19 mouse cellular contexts compared by ENCODE assay signal in the genomic region with DNA sequence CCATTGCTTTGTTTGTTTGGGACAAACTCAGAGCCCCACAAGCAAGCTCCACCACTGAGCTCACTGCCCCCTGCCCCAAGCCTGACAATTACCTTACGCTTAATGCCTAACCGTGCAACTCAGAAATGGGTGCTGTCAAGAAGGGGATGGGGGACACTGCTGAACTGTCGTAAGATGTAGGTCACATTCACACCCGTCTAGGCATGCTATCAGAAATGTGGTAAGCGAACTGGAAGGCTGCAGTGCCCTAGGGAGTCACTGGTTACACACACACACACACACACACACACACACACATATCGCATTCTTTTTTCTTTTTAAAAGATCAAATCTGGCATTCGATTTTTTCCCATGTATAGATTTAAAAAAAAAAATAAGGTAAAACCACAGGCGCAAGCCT. TPM values are rescaled to one million over a fixed set of nuclear protein-coding genes. Genes with fewer than 3 reads are reported as not detected.
DNase-seq lines count a peak whose midpoint lies in the region; ATAC-seq lines count a peak whose summit lies in the region.
"Had no signal": no experiment of that assay in that cellular context is flagged by ENCODE, and none has a peak within 500 bp of the region (broad histone marks: within the 10 kb centered on the region; RNA-seq: fewer than 3 reads in every experiment).

No protein-coding gene starts in this region.

- WGBS in hindbrain, embryonic 14.5 days = 78% methylated on average over 8 of the region's 8 CpGs
- 81% methylated on average over 8 of the region's 8 CpGs for WGBS in hindbrain, embryonic 11.5 days
- 69% methylated on average over 8 of the region's 8 CpGs for WGBS in liver, embryonic 11.5 days
- 70% methylated on average over 8 of the region's 8 CpGs for WGBS in embryonic facial prominence, embryonic 11.5 days
- WGBS in limb, embryonic 12.5 days = 75% methylated on average over 8 of the region's 8 CpGs

- ATAC-seq in hindbrain, embryonic 14.5 days (ENCODE audit: low FRiP score) = no peak
- ATAC-seq in hindbrain, embryonic 11.5 days (ENCODE audit: low FRiP score) = no peak
- ATAC-seq in liver, embryonic 11.5 days (replicated peaks; ENCODE audit: low FRiP score) = no peak
- no peak for ATAC-seq in embryonic facial prominence, embryonic 11.5 days (replicated peaks; ENCODE audit: insufficient number of reproducible peaks, low FRiP score, low TSS enrichment, low read depth)
- ATAC-seq in limb, embryonic 12.5 days (ENCODE audit: insufficient number of reproducible peaks, insufficient read depth, low FRiP score, low TSS enrichment, low read depth) = no peak

- H3K9me3 ChIP-seq in hindbrain, embryonic 14.5 days (ENCODE audit: control insufficient read depth, low read length) = no peaks in the 10 kb centered on the region
- no peaks in the 10 kb centered on the region for H3K9me3 ChIP-seq in hindbrain, embryonic 11.5 days (ENCODE audit: control insufficient read depth, low read length)
- no peaks in the 10 kb centered on the region for H3K9me3 ChIP-seq in liver, embryonic 11.5 days (ENCODE audit: control insufficient read depth, low read length)
- H3K9me3 ChIP-seq in embryonic facial prominence, embryonic 11.5 days (replicated peaks; ENCODE audit: control insufficient read depth, low read length) = no peaks in the 10 kb centered on the region
- H3K9me3 ChIP-seq in limb, embryonic 12.5 days = no peaks in the 10 kb centered on the region
- H3K9me3 ChIP-seq: forebrain, embryonic 10.5 days; heart, embryonic 13.5 days had no signal

- H3K36me3 ChIP-seq in hindbrain, embryonic 14.5 days (replicated peaks; ENCODE audit: control insufficient read depth, insufficient read depth) = no peaks in the 10 kb centered on the region
- no peaks in the 10 kb centered on the region for H3K36me3 ChIP-seq in hindbrain, embryonic 11.5 days (ENCODE audit: control insufficient read depth, insufficient read depth, low read length)
- H3K36me3 ChIP-seq in liver, embryonic 11.5 days (ENCODE audit: control insufficient read depth, insufficient read depth, low read length) = no peaks in the 10 kb centered on the region
- no peaks in the 10 kb centered on the region for H3K36me3 ChIP-seq in embryonic facial prominence, embryonic 11.5 days (replicated peaks; ENCODE audit: control insufficient read depth, insufficient read depth, low read depth, low read length)
- peaks cover 26% of the 10 kb centered on the region; the same call in 1 of the 2 replicates for H3K36me3 ChIP-seq in limb, embryonic 12.5 days
- H3K36me3 ChIP-seq: heart, embryonic 13.5 days had no signal

- no peak overlapping the region for H3K27ac ChIP-seq in hindbrain, embryonic 14.5 days
- H3K27ac ChIP-seq in hindbrain, embryonic 11.5 days (ENCODE audit: low read depth, low read length) = no peak overlapping the region
- no peak overlapping the region for H3K27ac ChIP-seq in liver, embryonic 11.5 days (ENCODE audit: low read depth, low read length)
- H3K27ac ChIP-seq in embryonic facial prominence, embryonic 11.5 days (replicated peaks; ENCODE audit: low read depth, low read length) = no peak overlapping the region
- no peak overlapping the region for H3K27ac ChIP-seq in limb, embryonic 12.5 days
- H3K27ac ChIP-seq: forebrain, embryonic 10.5 days; heart, embryonic 13.5 days had no signal

- no peak overlapping the region for H3K9ac ChIP-seq in hindbrain, embryonic 14.5 days
- H3K9ac ChIP-seq in hindbrain, embryonic 11.5 days (ENCODE audit: low read depth, low read length) = no peak overlapping the region
- H3K9ac ChIP-seq in liver, embryonic 11.5 days (ENCODE audit: low read depth, low read length) = no peak overlapping the region
- no peak overlapping the region for H3K9ac ChIP-seq in embryonic facial prominence, embryonic 11.5 days (replicated peaks; ENCODE audit: low read length)
- no peak overlapping the region for H3K9ac ChIP-seq in limb, embryonic 12.5 days (replicated peaks)
- H3K9ac ChIP-seq: heart, embryonic 13.5 days had no signal

- no peak for DNase-seq in hindbrain, embryonic 14.5 days (ENCODE audit: low spot score)
- DNase-seq in hindbrain, embryonic 11.5 days (ENCODE audit: low spot score) = no peak
- peak; percentile 20 for DNase-seq in liver, embryonic 11.5 days (ENCODE audit: low spot score)
- DNase-seq in liver = no peak
- no peak for DNase-seq in embryonic facial prominence, embryonic 11.5 days (ENCODE audit: low spot score)
- DNase-seq in frontal cortex, postnatal 36 days (ENCODE audit: low spot score in 2 of 2) = no peak
- no peak for DNase-seq in adrenal gland, adult 2 months
- DNase-seq: adrenal gland, postnatal 36 days; cerebellum, adult 9-10 months; gastrocnemius, postnatal 36 days; heart, postnatal 4 days; kidney, postnatal 10 days; layer of hippocampus, adult 9-11 months had no signal

- H3K4me2 ChIP-seq in hindbrain, embryonic 14.5 days (replicated peaks) = 0 out of 2 replicates have a peak overlapping the region, but pooled peaks have one; percentile 90
- H3K4me2 ChIP-seq in hindbrain, embryonic 11.5 days (replicated peaks; ENCODE audit: low read depth, low read length) = no peak overlapping the region
- H3K4me2 ChIP-seq in liver, embryonic 11.5 days = no peak overlapping the region
- no peak overlapping the region; the same call in 1 of the 2 replicates for H3K4me2 ChIP-seq in embryonic facial prominence, embryonic 11.5 days (ENCODE audit: low read depth, low read length)
- H3K4me2 ChIP-seq in limb, embryonic 12.5 days = peak overlapping the region; percentile 95

- peaks cover 53% of the 10 kb centered on the region for H3K27me3 ChIP-seq in hindbrain, embryonic 14.5 days (ENCODE audit: control insufficient read depth, insufficient read depth, low read length)
- peaks cover 32% of the 10 kb centered on the region for H3K27me3 ChIP-seq in hindbrain, embryonic 11.5 days (ENCODE audit: control insufficient read depth, insufficient read depth, low read length)
- peaks cover 56% of the 10 kb centered on the region for H3K27me3 ChIP-seq in liver, embryonic 11.5 days (replicated peaks; ENCODE audit: control insufficient read depth, insufficient read depth, low read length)
- peaks cover 6% of the 10 kb centered on the region; the same call in 1 of the 2 replicates for H3K27me3 ChIP-seq in embryonic facial prominence, embryonic 11.5 days (ENCODE audit: control insufficient read depth, insufficient read depth, low read length)
- H3K27me3 ChIP-seq in limb, embryonic 12.5 days = peaks cover 11% of the 10 kb centered on the region
- H3K27me3 ChIP-seq: CH12.LX had no signal

- H3K4me1 ChIP-seq in hindbrain, embryonic 14.5 days (replicated peaks; ENCODE audit: control insufficient read depth, insufficient read depth, low read length) = peaks cover 35% of the 10 kb centered on the region; the same call in 1 of the 2 replicates
- H3K4me1 ChIP-seq in hindbrain, embryonic 11.5 days (replicated peaks; ENCODE audit: control insufficient read depth, insufficient read depth, low read length) = peaks cover 18% of the 10 kb centered on the region
- H3K4me1 ChIP-seq in liver, embryonic 11.5 days (replicated peaks; ENCODE audit: control insufficient read depth, insufficient read depth, low read length) = peaks cover 10% of the 10 kb centered on the region
- peaks cover 9% of the 10 kb centered on the region for H3K4me1 ChIP-seq in embryonic facial prominence, embryonic 11.5 days (ENCODE audit: control insufficient read depth, insufficient read depth, low read length)
- peaks cover 50% of the 10 kb centered on the region for H3K4me1 ChIP-seq in limb, embryonic 12.5 days (replicated peaks)

- H3K4me3 ChIP-seq in hindbrain, embryonic 14.5 days (replicated peaks; ENCODE audit: low read length) = no peak overlapping the region
- no peak overlapping the region for H3K4me3 ChIP-seq in hindbrain, embryonic 11.5 days (ENCODE audit: low read depth, low read length)
- no peak overlapping the region for H3K4me3 ChIP-seq in liver, embryonic 11.5 days (ENCODE audit: low read depth, low read length)
- peak overlapping the region; percentile 71; the same call in 1 of the 2 replicates for H3K4me3 ChIP-seq in embryonic facial prominence, embryonic 11.5 days (ENCODE audit: low read depth, low read length)
- peak overlapping the region; percentile 67 for H3K4me3 ChIP-seq in limb, embryonic 12.5 days (replicated peaks)

RNA-seq across cellular contexts. Expression of gene Tril, which starts 4.0 kb away (rescaled TPM):
- polyA plus RNA-seq in hindbrain, embryonic 14.5 days (2014; fragmentation: Nextera tagmentation; extraction: Ambion mirVana) = 14.3 and 16.2 TPM in 2 replicates
- polyA plus RNA-seq in hindbrain, embryonic 11.5 days (2014; fragmentation: Nextera tagmentation; extraction: Ambion mirVana) = 14.6 and 17.0 TPM in 2 replicates
- polyA plus RNA-seq in liver, embryonic 11.5 days (2014; fragmentation: Nextera tagmentation; extraction: Ambion mirVana) = 4.5 and 5.5 TPM in 2 replicates
- polyA plus RNA-seq in embryonic facial prominence, embryonic 11.5 days (2014; fragmentation: Nextera tagmentation; extraction: Ambion mirVana) = 36.0 and 39.7 TPM in 2 replicates
- polyA plus RNA-seq in limb, embryonic 12.5 days (2016; fragmentation: Nextera tagmentation; extraction: Ambion mirVana) = 106 and 110 TPM in 2 replicates
- total RNA-seq in adrenal gland, adult 2 months (2021) = 1 to 10 TPM; 5.9 to 8.8 TPM
- polyA plus RNA-seq in adrenal gland, adult 2 months (2012; rRNA removed) = 13.9 and 17.4 TPM in 2 replicates
- total RNA-seq: CH12.LX; megakaryocyte progenitor cell, adult 5-6 weeks; monocyte, adult 5-6 weeks had no signal

Comparison
In these comparisons a context has a peak if more than half of its experiments do, and no peak if none do; other contexts are left out.
1. H3K4me2 ChIP-seq: peak in hindbrain, embryonic 14.5 days (single experiment) and limb, embryonic 12.5 days (single experiment); none in hindbrain, embryonic 11.5 days (single experiment), liver, embryonic 11.5 days (single experiment) and embryonic facial prominence, embryonic 11.5 days (single experiment).
2. H3K4me3 ChIP-seq: peak in embryonic facial prominence, embryonic 11.5 days (single experiment) and limb, embryonic 12.5 days (single experiment); none in hindbrain, embryonic 14.5 days (single experiment), hindbrain, embryonic 11.5 days (single experiment) and liver, embryonic 11.5 days (single experiment).